Mouse (Mus musculus) bone marrow macrophage, adult 2 months (primary cell): Measurements from ENCODE around the gene Nolc1.

Experiments
- CTCF ChIP-seq: IDR thresholded peaks from 2 replicates; pipeline ENCODE4 v1.5.1; 2012; ENCODE audit warnings: low read depth, mild to moderate bottlenecking, low read length, moderate library complexity
- POLR2A ChIP-seq: IDR thresholded peaks from 2 replicates; pipeline ENCODE4 v1.6.1; 2012; ENCODE audit warnings: mild to moderate bottlenecking, low read depth, low read length, borderline replicate concordance

DNA sequence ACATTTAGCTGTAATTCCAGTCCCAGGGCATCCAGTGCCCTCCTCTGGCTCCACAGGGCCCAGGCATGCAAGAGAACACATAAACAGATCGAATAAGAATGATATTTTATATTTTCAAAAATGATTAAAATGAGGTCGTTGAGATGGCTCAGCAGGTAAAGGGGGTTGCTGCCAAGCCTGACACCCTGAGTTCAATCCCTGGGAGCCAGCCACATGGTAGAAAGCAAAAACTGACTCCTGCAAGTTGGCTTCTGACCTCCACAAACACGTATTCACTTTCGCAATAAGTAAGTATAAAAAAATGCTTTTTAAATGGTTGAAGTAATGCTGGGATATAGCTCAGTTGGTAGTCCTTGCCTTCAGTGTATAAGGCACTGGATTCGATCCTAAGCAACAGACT is 35.1 kb downstream of the Nolc1 start:
- no peak for TF ChIP-seq POLR2A
- no peak for TF ChIP-seq CTCF
